Mouse (Mus musculus): ENCODE measurements at regions not wholly inside any gene's neighbourhood (a gene's known extent, or its start where the extent isn't known, plus 50 kb on each side); places are given as distances from the start of the nearest gene placed in this dataset.

DNA sequence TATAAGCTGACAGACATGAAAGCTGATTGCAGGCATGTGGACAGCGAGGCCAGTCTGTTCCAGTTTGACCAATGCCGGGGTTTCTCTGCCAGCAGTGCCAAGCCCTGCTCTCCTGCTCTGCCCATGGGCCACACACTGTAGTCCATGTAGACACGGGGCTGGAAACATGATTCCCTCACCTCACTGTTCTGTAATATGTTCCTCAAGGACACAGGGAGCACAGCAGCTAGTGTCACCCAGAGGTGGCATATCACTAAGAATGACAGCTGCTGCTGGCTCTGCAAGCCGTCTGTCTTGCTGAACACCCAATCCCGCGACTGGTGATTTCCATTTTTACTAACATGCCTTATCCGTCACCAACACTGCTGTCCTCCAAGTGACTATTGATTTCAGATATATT lies 339.9 kb downstream of the Lpin1 start:
- TF ChIP-seq POLR2A (IDR thresholded peaks at IDR 0.05; ENCODE audit: borderline replicate concordance, control insufficient read depth, low read depth, low read length) (no peak), CTCF (IDR thresholded peaks at IDR 0.05; ENCODE audit: control insufficient read depth, insufficient read depth, low read length) (no peak)
